Mouse (Mus musculus): Measurements from ENCODE around the gene Frmd4b. TPM values are rescaled to one million over a fixed set of nuclear protein-coding genes. Genes with fewer than 3 reads are reported as not detected.
A peak's percentile ranks its signal among the peaks of the same experiment; 100 is the strongest.

The Frmd4b gene
- polyA plus RNA-seq, 1 experiment from 2014 or later = 38.2 TPM

DNA sequence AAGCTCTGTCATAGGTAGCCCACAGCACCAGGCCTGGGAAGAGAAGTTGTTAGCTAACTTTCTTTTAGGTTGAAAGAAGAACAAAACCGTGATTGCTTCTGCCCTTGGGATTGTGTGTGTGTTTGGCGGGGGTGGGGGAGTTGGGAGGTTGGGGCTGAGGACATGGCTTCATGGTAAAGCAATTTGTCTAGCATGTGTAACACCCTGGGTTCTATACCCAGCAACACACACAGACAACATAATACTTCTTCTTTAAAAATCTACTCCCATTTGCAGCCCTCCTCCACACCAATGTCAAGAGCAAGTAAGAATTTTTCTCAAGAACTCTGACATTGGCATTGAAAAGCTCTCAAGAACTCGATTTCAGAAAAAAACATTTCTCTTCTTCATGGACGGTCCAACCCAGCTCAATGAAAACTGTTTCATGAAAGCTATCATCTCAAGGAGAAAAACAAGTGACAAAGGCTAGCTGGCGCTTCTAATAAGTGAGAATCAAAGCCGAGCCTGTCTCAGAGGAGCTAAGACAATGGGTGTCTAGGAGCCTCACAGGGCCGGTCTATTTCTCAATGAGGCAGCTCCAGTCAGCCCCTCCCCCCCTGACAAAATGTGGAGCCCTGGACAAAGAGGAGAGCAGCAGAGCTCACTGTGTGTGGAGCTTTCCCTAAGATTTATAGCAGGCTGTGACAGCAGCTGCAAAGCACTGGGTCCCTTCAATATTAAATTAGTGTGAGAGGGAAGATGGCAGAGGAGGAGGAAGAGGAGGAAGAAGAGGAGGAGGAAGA, 40.6 kb downstream of the Frmd4b start:
- Histone ChIP-seq H3K27ac (ENCODE audit: low read depth, low read length) (peak overlapping the region; percentile 40), H3K27me3 (replicated peaks; ENCODE audit: control insufficient read depth, insufficient read depth, low read length) (no peaks in the 10 kb centered on the region), H3K4me1 (ENCODE audit: control insufficient read depth, insufficient read depth, low read length) (peaks cover 19% of the 10 kb centered on the region; the same call in 1 of the 2 replicates), H3K9me3 (replicated peaks; ENCODE audit: control insufficient read depth, low read length) (no peaks in the 10 kb centered on the region), H3K36me3 (ENCODE audit: control insufficient read depth, insufficient read depth, low read length) (no peaks in the 10 kb centered on the region), H3K4me2 (ENCODE audit: low read length) (0 out of 2 replicates have a peak overlapping the region, but pooled peaks have one; percentile 2), H3K9ac (ENCODE audit: low read length) (no peak overlapping the region), H3K4me3 (ENCODE audit: low read depth, low read length) (no peak overlapping the region)
- WGBS = 17% methylated on average over 7 of the region's 7 CpGs
- DNase-seq (ENCODE audit: low spot score) (peak; percentile 79), ATAC-seq (peak; percentile 88)

DNA sequence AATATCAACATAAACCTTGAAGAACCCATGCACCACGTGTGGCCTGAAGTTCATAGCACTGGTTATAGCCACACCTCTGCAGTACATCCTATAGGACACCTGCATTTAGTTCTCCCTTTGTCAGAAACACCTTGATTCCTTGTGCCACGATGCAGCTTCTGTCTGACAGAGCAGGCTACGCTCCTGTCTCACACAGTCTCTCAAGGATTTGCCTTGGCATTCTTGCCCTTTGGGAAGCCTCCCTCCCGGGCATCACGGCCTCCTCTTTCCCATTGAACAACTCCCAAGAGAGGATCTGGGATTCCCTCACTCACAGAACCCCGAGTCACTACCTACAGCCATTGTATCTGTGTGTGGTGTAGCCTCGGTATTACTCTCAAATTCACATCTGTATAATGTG, 41.2 kb downstream of the Frmd4b start:
- WGBS = 80% methylated on average over 7 of the region's 7 CpGs
- H3K27ac ChIP-seq (ENCODE audit: low read depth, low read length) = no peak overlapping the region
- ATAC-seq = no peak

DNA sequence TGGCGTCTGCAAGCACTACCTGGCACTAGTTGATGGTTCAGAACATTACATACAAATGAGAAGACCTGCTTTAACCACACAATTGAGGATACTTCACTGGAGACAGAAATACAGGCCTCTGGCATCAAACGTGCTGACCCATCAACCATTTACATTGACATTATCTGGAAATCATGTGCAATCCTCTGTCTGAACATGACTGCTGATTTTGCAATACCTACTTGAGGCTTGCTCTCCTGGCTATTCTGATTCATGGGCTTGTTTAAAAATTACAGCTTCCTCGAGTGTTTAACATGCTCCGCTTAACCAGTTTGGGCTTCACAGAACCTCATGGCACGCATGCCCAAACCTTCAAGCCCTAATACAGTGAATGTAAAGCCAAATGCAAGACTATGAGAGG, 42.4 kb downstream of the Frmd4b start:
- DNase-seq (ENCODE audit: low spot score) (no peak), ATAC-seq (no peak)
- WGBS = 92% methylated on average over 5 of the region's 5 CpGs
- Histone ChIP-seq H3K27me3 (replicated peaks; ENCODE audit: control insufficient read depth, insufficient read depth, low read length) (no peaks in the 10 kb centered on the region), H3K9ac (ENCODE audit: low read length) (no peak overlapping the region), H3K36me3 (ENCODE audit: control insufficient read depth, insufficient read depth, low read length) (no peaks in the 10 kb centered on the region), H3K4me2 (ENCODE audit: low read length) (no peak overlapping the region), H3K9me3 (replicated peaks; ENCODE audit: control insufficient read depth, low read length) (no peaks in the 10 kb centered on the region), H3K4me1 (ENCODE audit: control insufficient read depth, insufficient read depth, low read length) (peaks cover 19% of the 10 kb centered on the region; the same call in 1 of the 2 replicates), H3K4me3 (ENCODE audit: low read depth, low read length) (no peak overlapping the region), H3K27ac (ENCODE audit: low read depth, low read length) (no peak overlapping the region)

More for the DNA sequence above, 41.2 kb downstream of the Frmd4b start:
- Histone ChIP-seq H3K9me3 (replicated peaks; ENCODE audit: control insufficient read depth, low read length) (no peaks in the 10 kb centered on the region), H3K36me3 (ENCODE audit: control insufficient read depth, insufficient read depth, low read length) (no peaks in the 10 kb centered on the region), H3K9ac (ENCODE audit: low read length) (no peak overlapping the region), H3K27me3 (replicated peaks; ENCODE audit: control insufficient read depth, insufficient read depth, low read length) (no peaks in the 10 kb centered on the region), H3K4me1 (ENCODE audit: control insufficient read depth, insufficient read depth, low read length) (peaks cover 19% of the 10 kb centered on the region; the same call in 1 of the 2 replicates), H3K4me2 (ENCODE audit: low read length) (no peak overlapping the region), H3K4me3 (ENCODE audit: low read depth, low read length) (no peak overlapping the region)
- DNase-seq (ENCODE audit: low spot score) = no peak

DNA sequence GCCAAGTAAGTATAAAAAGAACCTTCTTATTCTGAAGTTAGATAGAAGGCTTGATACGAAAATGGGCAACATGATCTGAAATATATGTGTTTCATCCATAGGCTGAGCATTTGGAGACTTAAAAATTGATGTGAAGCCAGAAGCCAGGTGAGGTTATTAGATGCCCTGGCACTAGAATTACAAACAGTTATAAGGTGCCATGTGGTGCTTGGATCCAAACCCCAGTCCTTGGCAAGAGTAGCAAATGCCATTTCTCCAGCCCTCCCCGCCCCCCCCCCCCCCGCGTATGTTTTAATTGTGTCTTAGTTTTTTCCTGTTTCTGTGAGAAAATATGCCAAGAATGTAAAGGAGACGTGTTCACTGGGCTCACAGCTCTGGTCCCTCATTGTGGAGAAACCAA, 45.1 kb downstream of the Frmd4b start:
- Histone ChIP-seq H3K9me3 (replicated peaks; ENCODE audit: control insufficient read depth, low read length) (no peaks in the 10 kb centered on the region), H3K27ac (ENCODE audit: low read depth, low read length) (no peak overlapping the region), H3K4me3 (ENCODE audit: low read depth, low read length) (no peak overlapping the region), H3K36me3 (ENCODE audit: control insufficient read depth, insufficient read depth, low read length) (no peaks in the 10 kb centered on the region), H3K27me3 (replicated peaks; ENCODE audit: control insufficient read depth, insufficient read depth, low read length) (no peaks in the 10 kb centered on the region), H3K4me2 (ENCODE audit: low read length) (no peak overlapping the region), H3K4me1 (ENCODE audit: control insufficient read depth, insufficient read depth, low read length) (peaks cover 8% of the 10 kb centered on the region), H3K9ac (ENCODE audit: low read length) (no peak overlapping the region)
- ATAC-seq = no peak
- WGBS = 89% methylated on average over 5 of the region's 5 CpGs
- DNase-seq (ENCODE audit: low spot score) = no peak

DNA sequence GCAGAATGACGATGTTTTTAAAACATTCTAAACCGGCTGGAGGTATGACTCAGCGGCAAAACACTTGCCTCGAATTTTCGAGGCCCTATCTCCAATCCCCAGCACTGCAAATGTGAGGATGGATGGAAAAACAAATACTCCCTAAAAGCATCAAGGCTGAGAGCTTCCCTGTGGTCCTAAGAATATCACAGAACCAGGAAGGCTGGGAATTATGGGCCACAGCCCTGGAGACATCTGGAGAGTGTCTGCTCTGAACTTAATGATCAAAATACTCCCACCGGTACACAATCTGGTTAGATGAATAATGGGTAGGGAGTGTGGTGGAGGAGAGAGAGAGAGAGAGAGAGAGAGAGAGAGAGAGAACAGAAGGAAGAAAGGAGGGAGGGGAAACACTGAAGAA, 48.8 kb downstream of the Frmd4b start:
- no peaks in the 10 kb centered on the region; the same call in 1 of the 2 replicates for H3K4me1 ChIP-seq (ENCODE audit: control insufficient read depth, insufficient read depth, low read length)
- no peak overlapping the region for H3K27ac ChIP-seq (ENCODE audit: low read depth, low read length)
- WGBS = 78% methylated on average over 6 of the region's 6 CpGs
- no peaks in the 10 kb centered on the region for H3K27me3 ChIP-seq (replicated peaks; ENCODE audit: control insufficient read depth, insufficient read depth, low read length)
- no peak for ATAC-seq
- H3K9me3 ChIP-seq (replicated peaks; ENCODE audit: control insufficient read depth, low read length) = no peaks in the 10 kb centered on the region
- no peaks in the 10 kb centered on the region for H3K36me3 ChIP-seq (ENCODE audit: control insufficient read depth, insufficient read depth, low read length)
- H3K4me2 ChIP-seq (ENCODE audit: low read length) = no peak overlapping the region
- DNase-seq (ENCODE audit: low spot score) = no peak
- no peak overlapping the region for H3K4me3 ChIP-seq (ENCODE audit: low read depth, low read length)
- H3K9ac ChIP-seq (ENCODE audit: low read length) = no peak overlapping the region

DNA sequence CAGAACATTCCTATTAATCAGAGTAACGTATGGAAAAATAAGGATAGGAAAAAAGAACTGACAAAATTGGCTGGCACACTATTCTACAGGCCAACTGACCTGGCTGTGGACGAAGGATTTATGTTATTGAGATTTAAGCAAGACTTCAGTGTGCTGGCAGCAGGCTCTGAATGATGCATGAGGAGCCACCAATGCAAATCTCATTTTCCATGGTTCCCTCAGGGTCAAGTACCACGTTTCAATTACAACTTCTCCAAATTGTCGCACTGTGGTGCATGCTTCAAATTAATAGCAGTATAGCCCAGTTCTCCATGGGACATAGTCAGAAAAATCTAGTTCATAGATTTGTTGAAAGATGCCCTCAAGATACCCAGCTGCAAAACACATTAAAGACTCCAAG, 50.6 kb downstream of the Frmd4b start:
- ATAC-seq = no peak
- no peak overlapping the region for H3K9ac ChIP-seq (ENCODE audit: low read length)
- H3K9me3 ChIP-seq (replicated peaks; ENCODE audit: control insufficient read depth, low read length) = no peaks in the 10 kb centered on the region
- H3K4me2 ChIP-seq (ENCODE audit: low read length) = no peak overlapping the region
- WGBS = 75% methylated on average over 4 of the region's 4 CpGs
- no peaks in the 10 kb centered on the region; the same call in 1 of the 2 replicates for H3K4me1 ChIP-seq (ENCODE audit: control insufficient read depth, insufficient read depth, low read length)
- no peak overlapping the region for H3K4me3 ChIP-seq (ENCODE audit: low read depth, low read length)
- no peak overlapping the region for H3K27ac ChIP-seq (ENCODE audit: low read depth, low read length)
- no peak for DNase-seq (ENCODE audit: low spot score)
- no peaks in the 10 kb centered on the region for H3K36me3 ChIP-seq (ENCODE audit: control insufficient read depth, insufficient read depth, low read length)
- H3K27me3 ChIP-seq (replicated peaks; ENCODE audit: control insufficient read depth, insufficient read depth, low read length) = no peaks in the 10 kb centered on the region

DNA sequence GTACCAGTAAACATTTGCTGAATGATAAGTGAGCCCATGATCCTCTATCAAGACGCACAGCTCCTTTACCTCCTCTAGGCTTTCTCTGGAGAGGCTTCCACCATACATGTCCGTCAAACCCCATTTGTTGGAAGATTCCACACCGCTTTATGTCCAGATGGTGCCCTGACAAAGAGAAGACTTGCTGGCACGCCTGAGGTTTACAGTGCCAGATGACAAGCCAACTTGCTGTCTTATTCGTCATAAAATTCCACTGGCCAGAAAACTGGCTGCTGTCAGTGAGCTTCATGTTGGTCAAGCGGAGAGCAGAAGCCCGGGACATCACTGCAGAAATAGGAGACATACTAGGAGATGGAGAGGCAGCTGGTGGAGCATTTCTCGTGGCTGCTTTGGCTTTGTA, 60.2 kb downstream of the Frmd4b start:
- Histone ChIP-seq H3K4me3 (ENCODE audit: low read depth, low read length) (no peak overlapping the region), H3K4me2 (ENCODE audit: low read length) (no peak overlapping the region), H3K9ac (ENCODE audit: low read length) (no peak overlapping the region), H3K36me3 (ENCODE audit: control insufficient read depth, insufficient read depth, low read length) (no peaks in the 10 kb centered on the region), H3K9me3 (replicated peaks; ENCODE audit: control insufficient read depth, low read length) (no peaks in the 10 kb centered on the region), H3K27me3 (replicated peaks; ENCODE audit: control insufficient read depth, insufficient read depth, low read length) (no peaks in the 10 kb centered on the region), H3K4me1 (ENCODE audit: control insufficient read depth, insufficient read depth, low read length) (peaks cover 32% of the 10 kb centered on the region), H3K27ac (ENCODE audit: low read depth, low read length) (peak overlapping the region; percentile 45)
- 69% methylated on average over 8 of the region's 8 CpGs for WGBS
- ATAC-seq = peak; percentile 54; the same call in 1 of the 2 replicates
- peak; percentile 67 for DNase-seq (ENCODE audit: low spot score)

DNA sequence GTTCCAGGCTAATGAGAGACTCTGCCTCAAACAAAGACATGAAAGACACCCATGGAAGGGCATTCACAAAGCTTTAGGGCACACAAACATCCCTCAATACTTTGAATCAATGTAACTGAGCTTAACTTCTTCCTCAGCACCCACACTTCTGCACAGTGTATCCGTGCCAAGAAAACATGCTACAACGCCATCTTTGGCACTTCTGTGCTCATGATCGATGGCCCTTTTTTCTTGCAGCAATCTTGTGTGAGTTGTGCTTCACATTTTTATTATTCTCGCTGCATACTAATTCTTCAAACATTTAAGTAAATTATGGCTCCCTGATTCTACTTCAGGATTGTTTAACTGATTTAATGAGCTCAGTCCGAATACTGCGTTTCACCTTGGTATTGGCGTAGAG, 61.7 kb downstream of the Frmd4b start:
- ATAC-seq (peak; percentile 21; the same call in 1 of the 2 replicates), DNase-seq (ENCODE audit: low spot score) (peak; percentile 60)
- Histone ChIP-seq H3K36me3 (ENCODE audit: control insufficient read depth, insufficient read depth, low read length) (no peaks in the 10 kb centered on the region), H3K27ac (ENCODE audit: low read depth, low read length) (no peak overlapping the region), H3K9ac (ENCODE audit: low read length) (no peak overlapping the region), H3K4me2 (ENCODE audit: low read length) (no peak overlapping the region), H3K4me3 (ENCODE audit: low read depth, low read length) (no peak overlapping the region), H3K9me3 (replicated peaks; ENCODE audit: control insufficient read depth, low read length) (no peaks in the 10 kb centered on the region), H3K4me1 (ENCODE audit: control insufficient read depth, insufficient read depth, low read length) (peaks cover 38% of the 10 kb centered on the region), H3K27me3 (replicated peaks; ENCODE audit: control insufficient read depth, insufficient read depth, low read length) (no peaks in the 10 kb centered on the region)
- WGBS = 75% methylated on average over 7 of the region's 7 CpGs

DNA sequence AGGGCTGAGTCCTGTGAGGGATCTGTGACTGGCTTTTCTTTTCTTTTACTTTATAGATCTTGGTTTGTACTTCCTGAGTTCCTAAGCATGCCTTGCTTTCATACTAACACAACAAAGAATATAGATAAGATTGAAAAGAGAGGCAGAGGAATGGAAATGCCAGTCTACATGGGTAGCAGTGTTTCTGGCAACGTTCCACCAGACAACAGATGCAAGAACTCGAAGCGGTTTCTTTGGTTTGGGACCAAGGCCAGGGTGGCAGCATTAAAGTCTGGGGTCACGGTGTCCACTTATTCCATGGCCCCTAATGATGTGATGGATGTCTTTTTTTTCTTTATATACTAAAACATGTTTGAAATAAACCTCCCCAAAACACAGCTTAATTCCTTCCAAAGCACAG, 63.9 kb downstream of the Frmd4b start:
- H3K36me3 ChIP-seq (ENCODE audit: control insufficient read depth, insufficient read depth, low read length) = no peaks in the 10 kb centered on the region
- H3K9me3 ChIP-seq (replicated peaks; ENCODE audit: control insufficient read depth, low read length) = no peaks in the 10 kb centered on the region
- no peak overlapping the region for H3K4me2 ChIP-seq (ENCODE audit: low read length)
- no peak overlapping the region for H3K9ac ChIP-seq (ENCODE audit: low read length)
- 40% methylated on average over 4 of the region's 4 CpGs for WGBS
- H3K4me3 ChIP-seq (ENCODE audit: low read depth, low read length) = no peak overlapping the region
- ATAC-seq (no peak), DNase-seq (ENCODE audit: low spot score) (peak; percentile 61)
- peaks cover 46% of the 10 kb centered on the region for H3K4me1 ChIP-seq (ENCODE audit: control insufficient read depth, insufficient read depth, low read length)
- H3K27ac ChIP-seq (ENCODE audit: low read depth, low read length) = peak overlapping the region; percentile 58; the same call in 1 of the 2 replicates
- H3K27me3 ChIP-seq (replicated peaks; ENCODE audit: control insufficient read depth, insufficient read depth, low read length) = no peaks in the 10 kb centered on the region
